Mouse (Mus musculus) ZHBTc4 (cell line): ENCODE data around the gene Amotl1.
A peak's percentile ranks its signal among the peaks of the same experiment; 100 is the strongest.

ENCODE experiments used
- DNase-seq: peaks from one replicate; pipeline ENCODE4 v3.0.0-alpha.2; 2011; ENCODE audit warnings: low read depth, low spot score

Gene Amotl1

GRCm38 (mm10) chr9:14641310-14642067 lies 3.4 kb downstream of the Amotl1 start:
- DNase-seq, result peak; percentile 84

- no peak for DNase-seq
Observed at GRCm38 (mm10) chr9:14636244-14636643, 8.6 kb downstream of the Amotl1 start.

- DNase-seq, result no peak
Observed at GRCm38 (mm10) chr9:14635551-14635950, 9.3 kb downstream of the Amotl1 start.

- peak; percentile 26 for DNase-seq
Observed at GRCm38 (mm10) chr9:14634155-14634554, 10.7 kb downstream of the Amotl1 start.

GRCm38 (mm10) chr9:14632365-14633163 lies 12.3 kb downstream of the Amotl1 start:
- peak; percentile 37 for DNase-seq

GRCm38 (mm10) chr9:14631729-14632128 lies 13.1 kb downstream of the Amotl1 start:
- DNase-seq, result peak; percentile 38

- DNase-seq, result no peak
Observed at GRCm38 (mm10) chr9:14627525-14627924, 17.3 kb downstream of the Amotl1 start.

DNA sequence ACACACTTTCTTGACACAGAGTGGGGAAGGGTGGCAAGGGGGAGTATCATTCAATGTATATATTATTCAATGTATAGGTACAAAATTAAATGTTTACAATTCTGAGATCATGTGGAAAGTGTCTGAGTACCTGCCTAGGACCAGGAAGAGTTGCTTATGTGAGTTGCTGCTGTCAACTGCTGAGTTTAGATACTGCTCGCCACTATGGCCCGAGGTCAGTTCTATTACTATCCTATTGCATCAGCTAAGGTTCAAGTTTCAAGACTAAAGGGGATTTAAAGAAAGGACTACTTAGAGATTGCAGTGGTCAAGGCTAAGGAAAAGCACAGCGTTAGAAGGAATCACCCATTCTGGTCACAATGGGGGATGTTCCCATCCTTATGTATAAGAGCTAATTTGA lies 18.9 kb downstream of the Amotl1 start:
- no peak for DNase-seq

DNA sequence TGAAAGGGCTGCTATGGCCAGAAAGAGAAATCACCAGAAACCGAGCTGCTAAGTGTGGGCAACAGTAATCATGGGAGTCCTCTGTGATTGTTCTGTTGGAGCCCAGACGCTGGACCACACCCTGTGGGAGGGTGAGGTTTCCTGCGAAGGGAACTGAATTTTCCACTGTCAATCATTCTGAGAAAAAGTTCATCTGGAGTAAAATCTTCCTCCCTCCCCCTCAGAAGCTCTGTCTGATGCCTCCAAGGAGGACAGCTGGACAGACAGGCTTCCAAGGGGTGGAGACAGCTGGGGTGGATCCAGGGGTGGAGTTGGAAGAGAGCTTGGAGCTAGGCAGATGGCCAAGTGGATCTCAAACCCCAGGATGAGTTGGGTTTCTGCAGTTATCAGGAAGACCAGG lies 19.8 kb downstream of the Amotl1 start:
- DNase-seq, result no peak

GRCm38 (mm10) chr9:14623928-14624327 lies 20.9 kb downstream of the Amotl1 start:
- DNase-seq, result no peak

DNA sequence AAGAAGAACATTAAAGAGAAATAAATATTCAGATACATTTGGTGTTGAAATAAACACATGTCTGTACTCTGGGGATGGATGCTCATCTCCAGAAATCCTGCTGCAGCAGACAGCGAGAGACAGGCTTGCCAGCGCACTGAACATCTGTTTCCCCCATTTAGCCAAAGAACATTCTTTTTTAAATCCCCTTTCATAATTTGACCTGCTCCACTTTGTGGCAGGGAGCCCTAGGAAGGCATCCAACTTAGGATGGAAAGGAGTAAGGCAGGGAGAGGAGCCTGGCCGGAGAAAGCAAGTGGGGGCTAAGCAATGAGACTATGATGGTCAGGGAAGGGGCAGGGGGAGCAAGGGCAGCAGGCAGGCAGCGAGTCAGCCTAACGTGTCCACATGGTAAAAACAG lies 21.6 kb downstream of the Amotl1 start:
- DNase-seq, result no peak

DNA sequence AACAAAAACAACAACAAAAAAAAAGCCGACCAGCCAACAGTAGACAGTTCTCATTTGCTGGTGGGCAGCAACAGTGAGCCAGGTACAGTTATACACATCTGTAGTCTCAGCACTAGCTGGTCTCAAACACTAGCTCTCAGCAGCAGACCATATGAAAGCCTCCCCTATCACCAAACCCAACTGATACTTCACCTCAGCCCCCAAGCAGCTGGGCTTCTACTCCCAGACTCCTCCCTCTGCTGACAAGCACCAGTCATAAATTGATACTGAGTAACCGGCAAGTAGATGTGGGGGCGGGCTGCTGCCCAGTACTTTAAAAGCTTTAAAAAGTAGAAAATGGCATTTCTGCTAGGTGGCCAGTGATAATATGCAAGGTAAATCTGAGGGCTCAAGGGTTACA lies 22.0 kb downstream of the Amotl1 start:
- DNase-seq, result no peak

GRCm38 (mm10) chr9:14620107-14620506 lies 24.7 kb downstream of the Amotl1 start:
- DNase-seq, result no peak

- peak; percentile 70 for DNase-seq
Observed at GRCm38 (mm10) chr9:14614931-14615880, 29.6 kb downstream of the Amotl1 start.

GRCm38 (mm10) chr9:14614205-14614930 lies 30.5 kb downstream of the Amotl1 start:
- peak; percentile 58 for DNase-seq

DNA sequence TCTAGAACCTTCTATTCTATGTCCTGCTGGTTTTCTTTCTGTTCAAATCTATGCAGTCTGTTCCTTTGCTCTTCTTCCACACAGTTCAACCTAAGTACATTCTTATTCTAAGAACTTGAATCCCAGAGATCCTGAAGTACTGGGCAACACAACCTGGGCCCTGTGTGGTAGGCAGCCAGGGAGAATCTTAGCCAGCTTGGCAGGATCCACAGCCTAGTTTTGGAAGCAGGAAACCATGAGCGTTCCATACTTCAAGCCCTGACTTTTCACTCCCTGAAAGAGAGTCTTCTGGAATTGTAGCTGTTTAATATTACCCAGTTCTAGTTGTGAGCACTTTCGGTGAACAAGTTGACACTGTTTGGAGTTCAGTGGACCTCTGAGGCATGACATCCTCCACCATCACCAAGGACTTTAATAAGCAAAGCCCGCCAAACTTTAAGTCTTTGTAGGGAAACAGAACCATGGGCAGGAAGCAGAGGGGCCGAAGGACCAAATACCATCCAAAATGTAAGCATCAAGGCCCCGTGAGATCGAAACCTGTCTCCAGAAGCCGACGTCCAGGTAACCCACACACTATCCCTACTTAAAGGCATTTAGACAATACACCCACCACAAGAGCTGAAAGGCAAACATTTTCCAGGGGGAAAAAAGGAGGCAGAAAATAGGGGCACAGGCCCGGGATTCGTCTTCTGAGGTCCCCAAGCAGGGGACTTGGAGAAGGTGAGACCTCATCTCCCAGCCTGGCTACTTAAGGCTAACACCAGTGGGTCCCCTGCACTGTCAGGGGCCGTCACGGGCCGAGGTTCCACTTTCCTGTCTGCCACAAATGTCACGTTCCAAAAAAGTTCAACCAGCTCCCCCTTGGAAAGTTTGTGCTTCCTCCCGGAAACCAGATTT lies 31.3 kb downstream of the Amotl1 start:
- DNase-seq, result peak; percentile 12

DNA sequence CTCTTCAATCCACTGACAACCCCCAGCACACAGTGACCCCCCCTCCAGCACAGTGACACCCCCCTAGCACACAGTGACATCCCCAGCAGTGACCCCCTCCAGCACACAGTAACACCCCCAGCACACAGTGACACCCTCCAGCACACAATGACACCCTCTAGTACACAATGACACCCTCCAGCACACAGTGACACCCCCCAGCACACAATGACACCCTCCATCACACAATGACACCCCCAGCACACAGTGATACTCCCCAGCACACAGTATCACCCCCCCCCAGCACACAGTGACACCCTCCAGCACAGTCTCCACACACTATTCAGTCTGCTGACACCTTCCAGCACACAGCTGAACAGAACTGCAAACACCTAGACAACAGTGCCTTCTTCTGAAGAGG lies 32.3 kb downstream of the Amotl1 start:
- no peak for DNase-seq

- no peak for DNase-seq
Observed at GRCm38 (mm10) chr9:14608521-14608920, 36.3 kb downstream of the Amotl1 start.

DNA sequence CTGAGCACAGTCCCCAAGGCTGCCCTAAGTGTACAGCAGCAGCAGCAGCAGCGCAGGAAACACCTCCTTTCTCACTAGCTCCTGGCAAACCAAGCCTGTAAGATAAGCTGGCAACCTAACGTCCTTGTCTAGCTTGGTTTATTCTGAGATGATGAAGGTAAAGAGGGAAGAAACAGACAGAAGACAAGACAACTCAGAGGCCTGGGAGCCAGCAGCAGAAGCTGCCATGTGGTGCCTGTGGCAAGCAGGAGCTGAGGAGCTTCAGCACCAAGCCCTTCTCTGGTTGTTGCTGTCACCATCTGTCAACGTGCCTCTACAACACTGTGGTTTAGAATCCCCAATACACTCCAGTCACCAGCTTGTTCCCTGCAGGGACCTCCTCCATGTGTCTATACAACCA lies 37.4 kb downstream of the Amotl1 start:
- DNase-seq, result no peak

DNA sequence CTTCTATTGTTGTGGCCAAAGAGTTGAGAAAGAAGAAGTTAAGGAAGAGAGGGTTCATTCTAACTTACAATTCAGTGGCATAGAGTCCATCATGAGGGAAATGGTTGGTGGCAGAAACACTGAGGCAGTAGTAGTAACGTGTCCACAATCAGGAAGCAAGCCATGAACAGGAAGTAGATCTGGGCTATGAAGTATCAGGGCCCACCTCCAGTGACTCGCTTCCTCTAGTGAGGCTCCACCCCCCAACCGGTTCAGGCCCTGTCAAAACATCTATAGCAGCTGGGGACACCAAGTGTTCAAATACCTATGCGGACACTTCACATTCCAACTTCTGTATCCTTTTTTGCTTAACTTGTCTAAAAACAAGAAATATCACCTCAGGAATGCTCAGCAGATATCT lies 38.9 kb downstream of the Amotl1 start:
- DNase-seq, result no peak
